Mouse (Mus musculus) ES-Bruce4 (cell line): ENCODE measurements around the gene Spns2.

Source experiments
- CTCF ChIP-seq: IDR thresholded peaks from one replicate; pipeline ENCODE4 v1.8.1; 2011; ENCODE audit warnings: low read depth, low read length
- EP300 ChIP-seq: IDR thresholded peaks from 2 replicates; pipeline ENCODE4 v1.6.1; 2011; ENCODE audit warnings: low read depth, low read length; ENCODE audit not compliant: insufficient read depth
- POLR2A ChIP-seq: IDR thresholded peaks from one replicate; pipeline ENCODE4 v1.8.1; 2011; ENCODE audit warnings: low read length; ENCODE audit not compliant: insufficient read depth

DNA sequence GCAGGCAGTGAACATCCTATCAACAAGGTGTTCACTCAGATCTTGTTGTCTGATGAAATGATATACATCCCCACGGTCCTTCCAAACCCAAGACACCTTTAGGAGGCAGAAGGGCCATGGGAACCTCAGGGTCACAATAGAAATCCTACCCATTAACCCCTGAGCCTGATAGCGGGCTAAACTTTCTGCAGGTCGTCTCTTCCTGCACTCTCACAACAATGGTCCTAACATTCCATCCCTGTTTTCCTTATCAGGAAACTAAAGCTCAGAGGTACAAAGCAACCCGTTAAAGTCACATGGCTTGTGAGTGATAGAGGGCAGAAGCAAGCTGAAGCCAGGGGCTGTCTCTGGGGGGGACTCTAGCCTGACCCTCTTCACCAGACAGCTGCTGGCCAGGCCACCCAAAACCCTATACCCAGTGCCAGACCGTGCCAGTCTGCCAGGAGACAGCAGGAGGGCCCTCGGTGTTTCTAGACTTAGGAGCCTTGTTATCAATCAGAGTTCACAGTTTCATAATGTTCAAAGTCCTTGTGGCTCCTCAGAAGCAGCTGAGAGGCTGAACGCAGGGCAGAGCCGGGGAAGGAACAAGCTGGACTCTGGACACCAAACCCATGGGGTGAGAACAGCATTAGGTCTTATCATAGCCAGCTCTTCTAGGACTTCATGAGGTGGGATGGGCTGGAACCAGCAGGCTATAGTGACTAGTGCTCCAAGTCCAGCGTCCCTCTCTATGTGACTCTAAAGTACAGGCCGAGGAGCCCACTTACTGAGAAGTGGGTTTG lies 14.5 kb upstream of the Spns2 start:
- no peak for TF ChIP-seq CTCF
- TF ChIP-seq POLR2A: no peak
- no peak for TF ChIP-seq EP300
